Mouse (Mus musculus): ENCODE results near the gene Il17ra. TPM values are rescaled to one million over a fixed set of nuclear protein-coding genes. Genes with fewer than 3 reads are reported as not detected.

The Il17ra gene
- polyA plus RNA-seq, 1 experiment, result 12.0 TPM

- TF ChIP-seq USF1 (IDR thresholded peaks at IDR 0.05; ENCODE audit: low read depth), result no peak
- no peak for TF ChIP-seq POLR2A (IDR thresholded peaks at IDR 0.05; ENCODE audit: insufficient read length, low read depth)
- TF ChIP-seq TCF12 (IDR thresholded peaks at IDR 0.05; ENCODE audit: insufficient read depth, poor library complexity, severe bottlenecking), result no peak
- TF ChIP-seq MYOD1 (IDR thresholded peaks at IDR 0.05; ENCODE audit: control insufficient read depth in 1 of 3, insufficient read length in 2 of 3, low read depth in 2 of 3), result peak in 1 of 3 experiments; percentile 42
- Histone ChIP-seq H3ac (ENCODE audit: control insufficient read depth, insufficient read length) (no peak overlapping the region), H3K4me2 (ENCODE audit: low read depth) (peak overlapping the region; percentile 51), H3K79me2 (ENCODE audit: control insufficient read depth, insufficient read depth) (no peaks in the 10 kb centered on the region), H3K27me3 (ENCODE audit: control insufficient read depth, insufficient read depth, insufficient read length) (no peaks in the 10 kb centered on the region), H3K36me3 (ENCODE audit: control insufficient read depth, insufficient read depth) (no peaks in the 10 kb centered on the region), H3K4me3 (no peak overlapping the region)
Observed at GRCm38 (mm10) chr6:120452384-120453102, 10.5 kb upstream of the Il17ra start.

GRCm38 (mm10) chr6:120453103-120453445 is 10.0 kb upstream of the Il17ra start:
- no peaks in the 10 kb centered on the region for H3K79me2 ChIP-seq (ENCODE audit: control insufficient read depth, insufficient read depth)
- H3K27me3 ChIP-seq (ENCODE audit: control insufficient read depth, insufficient read depth, insufficient read length), result no peaks in the 10 kb centered on the region
- TF ChIP-seq MYOD1 (IDR thresholded peaks at IDR 0.05; ENCODE audit: control insufficient read depth in 1 of 3, insufficient read length in 2 of 3, low read depth in 2 of 3) (peak in 1 of 3 experiments; percentile 52), MYOG (IDR thresholded peaks at IDR 0.05; ENCODE audit: control insufficient read depth in 1 of 3, insufficient read depth in 1 of 3, insufficient read length in 2 of 3, low read depth in 2 of 3) (peak in 1 of 3 experiments; percentile 46), POLR2A (IDR thresholded peaks at IDR 0.05; ENCODE audit: insufficient read length, low read depth) (no peak)
- no peak overlapping the region for H3K4me3 ChIP-seq
- no peaks in the 10 kb centered on the region for H3K36me3 ChIP-seq (ENCODE audit: control insufficient read depth, insufficient read depth)
- peak overlapping the region; percentile 51 for H3K4me2 ChIP-seq (ENCODE audit: low read depth)
- H3ac ChIP-seq (ENCODE audit: control insufficient read depth, insufficient read length), result no peak overlapping the region

GRCm38 (mm10) chr6:120453556-120453955 is 9.5 kb upstream of the Il17ra start:
- Histone ChIP-seq H3ac (ENCODE audit: control insufficient read depth, insufficient read length) (no peak overlapping the region), H3K4me2 (ENCODE audit: low read depth) (peak overlapping the region; percentile 51), H3K79me2 (ENCODE audit: control insufficient read depth, insufficient read depth) (no peaks in the 10 kb centered on the region), H3K27me3 (ENCODE audit: control insufficient read depth, insufficient read depth, insufficient read length) (no peaks in the 10 kb centered on the region), H3K36me3 (ENCODE audit: control insufficient read depth, insufficient read depth) (no peaks in the 10 kb centered on the region), H3K4me3 (no peak overlapping the region)
- no peak for TF ChIP-seq MYOD1 (IDR thresholded peaks at IDR 0.05; ENCODE audit: control insufficient read depth in 1 of 3, insufficient read length in 2 of 3, low read depth in 2 of 3)

GRCm38 (mm10) chr6:120454627-120455077 is 8.4 kb upstream of the Il17ra start:
- Histone ChIP-seq H3K79me2 (ENCODE audit: control insufficient read depth, insufficient read depth) (no peaks in the 10 kb centered on the region), H3K27me3 (ENCODE audit: control insufficient read depth, insufficient read depth, insufficient read length) (no peaks in the 10 kb centered on the region), H3ac (ENCODE audit: control insufficient read depth, insufficient read length) (no peak overlapping the region), H3K4me3 (no peak overlapping the region), H3K4me2 (ENCODE audit: low read depth) (no peak overlapping the region), H3K36me3 (ENCODE audit: control insufficient read depth, insufficient read depth) (no peaks in the 10 kb centered on the region)
- TF ChIP-seq E2F4 (IDR thresholded peaks at IDR 0.05; ENCODE audit: insufficient read depth) (no peak), POLR2A (IDR thresholded peaks at IDR 0.05; ENCODE audit: insufficient read length, low read depth) (no peak), POLR2AphosphoS2 (IDR thresholded peaks at IDR 0.05; ENCODE audit: insufficient read length, low read depth) (no peak), REST (IDR thresholded peaks at IDR 0.05; ENCODE audit: insufficient read depth, insufficient read length) (no peak), SRF (IDR thresholded peaks at IDR 0.05; ENCODE audit: control insufficient read depth, insufficient read length, low read depth) (no peak), USF1 (IDR thresholded peaks at IDR 0.05; ENCODE audit: low read depth) (no peak), TCF3 (IDR thresholded peaks at IDR 0.05; ENCODE audit: insufficient read length, low read depth) (no peak), CEBPB (IDR thresholded peaks at IDR 0.05; ENCODE audit: insufficient read depth, poor library complexity, severe bottlenecking) (no peak), MYOG (IDR thresholded peaks at IDR 0.05; ENCODE audit: control insufficient read depth in 1 of 3, insufficient read depth in 1 of 3, insufficient read length in 2 of 3, low read depth in 2 of 3) (no peak), MYOD1 (IDR thresholded peaks at IDR 0.05; ENCODE audit: control insufficient read depth in 1 of 3, insufficient read length in 2 of 3, low read depth in 2 of 3) (no peak), MAX (IDR thresholded peaks at IDR 0.05; ENCODE audit: low read depth) (no peak)

GRCm38 (mm10) chr6:120457074-120457473 is 6.0 kb upstream of the Il17ra start:
- H3K79me2 ChIP-seq (ENCODE audit: control insufficient read depth, insufficient read depth), result no peaks in the 10 kb centered on the region
- no peak for TF ChIP-seq TCF12 (IDR thresholded peaks at IDR 0.05; ENCODE audit: insufficient read depth, poor library complexity, severe bottlenecking)
- no peak for TF ChIP-seq REST (IDR thresholded peaks at IDR 0.05; ENCODE audit: insufficient read depth, insufficient read length)
- no peak for TF ChIP-seq POLR2AphosphoS2 (IDR thresholded peaks at IDR 0.05; ENCODE audit: insufficient read length, low read depth)
- no peak for TF ChIP-seq CEBPB (IDR thresholded peaks at IDR 0.05; ENCODE audit: insufficient read depth, poor library complexity, severe bottlenecking)
- H3K4me3 ChIP-seq, result no peak overlapping the region
- H3K27me3 ChIP-seq (ENCODE audit: control insufficient read depth, insufficient read depth, insufficient read length), result no peaks in the 10 kb centered on the region
- no peaks in the 10 kb centered on the region for H3K36me3 ChIP-seq (ENCODE audit: control insufficient read depth, insufficient read depth)
- H3ac ChIP-seq (ENCODE audit: control insufficient read depth, insufficient read length), result no peak overlapping the region
- no peak overlapping the region for H3K4me2 ChIP-seq (ENCODE audit: low read depth)

- Histone ChIP-seq H3ac (ENCODE audit: control insufficient read depth, insufficient read length) (no peak overlapping the region), H3K79me2 (ENCODE audit: control insufficient read depth, insufficient read depth) (no peaks in the 10 kb centered on the region), H3K4me3 (no peak overlapping the region), H3K36me3 (ENCODE audit: control insufficient read depth, insufficient read depth) (no peaks in the 10 kb centered on the region), H3K27me3 (ENCODE audit: control insufficient read depth, insufficient read depth, insufficient read length) (no peaks in the 10 kb centered on the region), H3K4me2 (ENCODE audit: low read depth) (no peak overlapping the region)
- TF ChIP-seq SRF (IDR thresholded peaks at IDR 0.05; ENCODE audit: control insufficient read depth, insufficient read length, low read depth) (no peak), USF1 (IDR thresholded peaks at IDR 0.05; ENCODE audit: low read depth) (no peak), MYOD1 (IDR thresholded peaks at IDR 0.05; ENCODE audit: control insufficient read depth in 1 of 3, insufficient read length in 2 of 3, low read depth in 2 of 3) (no peak), POLR2A (IDR thresholded peaks at IDR 0.05; ENCODE audit: insufficient read length, low read depth) (no peak), REST (IDR thresholded peaks at IDR 0.05; ENCODE audit: insufficient read depth, insufficient read length) (no peak), E2F4 (IDR thresholded peaks at IDR 0.05; ENCODE audit: insufficient read depth) (no peak), MYOG (IDR thresholded peaks at IDR 0.05; ENCODE audit: control insufficient read depth in 1 of 3, insufficient read depth in 1 of 3, insufficient read length in 2 of 3, low read depth in 2 of 3) (no peak), POLR2AphosphoS2 (IDR thresholded peaks at IDR 0.05; ENCODE audit: insufficient read length, low read depth) (no peak), TCF3 (IDR thresholded peaks at IDR 0.05; ENCODE audit: insufficient read length, low read depth) (no peak), TCF12 (IDR thresholded peaks at IDR 0.05; ENCODE audit: insufficient read depth, poor library complexity, severe bottlenecking) (no peak), MAX (IDR thresholded peaks at IDR 0.05; ENCODE audit: low read depth) (no peak)
Observed at GRCm38 (mm10) chr6:120457751-120458150, 5.3 kb upstream of the Il17ra start.
